In genomic region chr16:30262664-30263063, GRCm38 (mm10) we compare ENCODE assay signal across 9 mouse cellular contexts. TPM values are rescaled to one million over a fixed set of nuclear protein-coding genes. Genes with fewer than 3 reads are reported as not detected.
DNase-seq lines count a peak whose midpoint lies in the region; ATAC-seq and TF ChIP-seq lines count a peak whose summit lies in the region.
"Had no signal": no experiment of that assay in that cellular context is flagged by ENCODE, and none has a peak within 500 bp of the region (broad histone marks: within the 10 kb centered on the region; RNA-seq: fewer than 3 reads in every experiment).

No protein-coding gene starts in this region.

- peak; percentile 90 for TF ChIP-seq CTCF in bone marrow, adult 2 months (IDR thresholded peaks at IDR 0.05; ENCODE audit: control insufficient read depth, insufficient read depth, low read length)
- TF ChIP-seq CTCF in small intestine, adult 2 months (IDR thresholded peaks at IDR 0.05; ENCODE audit: extremely low read depth, insufficient read length, insufficient replicate concordance, low read depth, low read length), result peak; percentile 88; the same call in 1 of the 2 replicates

- no peak overlapping the region for H3K4me3 ChIP-seq in bone marrow, adult 2 months (replicated peaks; ENCODE audit: control insufficient read depth, low read depth, low read length)
- no peak overlapping the region for H3K4me3 ChIP-seq in small intestine, adult 2 months (ENCODE audit: low read depth, low read length)
- H3K4me3 ChIP-seq: heart, embryonic 15.5 days had no signal

- no peaks in the 10 kb centered on the region for H3K36me3 ChIP-seq in small intestine, adult 2 months (ENCODE audit: control insufficient read depth, insufficient read depth, low read length)
- H3K36me3 ChIP-seq: heart, embryonic 15.5 days had no signal

- no peak for TF ChIP-seq POLR2A in bone marrow, adult 2 months (IDR thresholded peaks at IDR 0.05; ENCODE audit: borderline replicate concordance, control insufficient read depth, low read depth, low read length)
- no peak for TF ChIP-seq POLR2A in small intestine, adult 2 months (IDR thresholded peaks at IDR 0.05; ENCODE audit: low read depth, low read length)

- no peak overlapping the region for H3K27ac ChIP-seq in bone marrow, adult 2 months (ENCODE audit: control insufficient read depth, insufficient read depth, low read depth, low read length, poor library complexity)
- no peak overlapping the region for H3K27ac ChIP-seq in small intestine, adult 2 months (ENCODE audit: insufficient read depth, low read depth, low read length)
- H3K27ac ChIP-seq: heart, embryonic 15.5 days had no signal

- H3K27me3 ChIP-seq in small intestine, adult 2 months (ENCODE audit: control insufficient read depth, insufficient read depth, low read length), result no peaks in the 10 kb centered on the region

- WGBS in bone marrow, adult 2 months, result 0% methylated on average over 2 of the region's 2 CpGs
- 0% methylated on average over 2 of the region's 2 CpGs for WGBS in small intestine, adult 2 months

- H3K4me1 ChIP-seq in bone marrow, adult 2 months (ENCODE audit: control insufficient read depth, insufficient read depth, low read length), result no peaks in the 10 kb centered on the region; the same call in 1 of the 2 replicates
- no peaks in the 10 kb centered on the region for H3K4me1 ChIP-seq in small intestine, adult 2 months (ENCODE audit: control insufficient read depth, insufficient read depth, insufficient read length, low read length)

- peak; percentile 77; the same call in 1 of the 2 replicates for ATAC-seq in erythroblast, adult 5-6 weeks (replicated peaks; ENCODE audit: low FRiP score, poor library complexity, severe bottlenecking)
- no peak; the same call in 1 of the 2 replicates for ATAC-seq in erythroid progenitor cell, adult 5-6 weeks (replicated peaks; ENCODE audit: low FRiP score, poor library complexity, severe bottlenecking)

- peak; percentile 42 for DNase-seq in 3134 (ENCODE audit: extremely low read depth, insufficient read length, low spot score)
- DNase-seq in B cell, adult 2 months, result peak; percentile 76 to 77
- peak; percentile 66 for DNase-seq in kidney, postnatal 14 days
- DNase-seq in lung, postnatal 10 days, result peak; percentile 79

RNA-seq across cellular contexts. Expression of gene Cpn2, which starts 4.6 kb away (rescaled TPM):
- 0.22 TPM in 1 of 2 replicates, not detected in the other for polyA plus RNA-seq in bone marrow, adult 2 months (2011; ENCODE audit: insufficient read depth, insufficient read length, low replicate concordance, missing spikeins)
- not detected in 2 replicates for total RNA-seq in erythroblast, adult 5-6 weeks (2015; ENCODE audit: low replicate concordance)
- total RNA-seq in erythroblast, adult 5-6 weeks (2017; ENCODE audit: low replicate concordance), result not detected in 2 replicates
- 0.06 and 2.2 TPM in 2 replicates for polyA plus RNA-seq in small intestine, adult 2 months (2012; rRNA removed)
- not detected in 2 replicates for total RNA-seq in erythroid progenitor cell, adult 5-6 weeks (2015; ENCODE audit: low replicate concordance)
- not detected in 2 replicates for total RNA-seq in erythroid progenitor cell, adult 5-6 weeks (2017; ENCODE audit: low replicate concordance)
- polyA plus RNA-seq: heart, embryonic 15.5 days had no signal

RNA-seq across cellular contexts. Expression of gene Lrrc15, which starts 20.4 kb away (rescaled TPM):
- 0.47 TPM in 1 of 2 replicates, not detected in the other for polyA plus RNA-seq in bone marrow, adult 2 months (2011; ENCODE audit: insufficient read depth, insufficient read length, low replicate concordance, missing spikeins)
- not detected in 2 replicates for total RNA-seq in erythroblast, adult 5-6 weeks (2015; ENCODE audit: low replicate concordance)
- 0.09 TPM in 1 of 2 replicates, not detected in the other for total RNA-seq in erythroblast, adult 5-6 weeks (2017; ENCODE audit: low replicate concordance)
- 0.06 TPM in 1 of 2 replicates, not detected in the other for polyA plus RNA-seq in small intestine, adult 2 months (2012; rRNA removed)
- total RNA-seq in erythroid progenitor cell, adult 5-6 weeks (2015; ENCODE audit: low replicate concordance), result not detected in 2 replicates
- under 0.01 TPM in 1 of 2 replicates, not detected in the other for total RNA-seq in erythroid progenitor cell, adult 5-6 weeks (2017; ENCODE audit: low replicate concordance)

RNA-seq across cellular contexts. Expression of gene Gp5, which starts 47.9 kb away (rescaled TPM):
- polyA plus RNA-seq in bone marrow, adult 2 months (2011; ENCODE audit: insufficient read depth, insufficient read length, low replicate concordance, missing spikeins), result 51.9 and 84.2 TPM in 2 replicates
- 1.0 TPM in 1 of 2 replicates, not detected in the other for total RNA-seq in erythroblast, adult 5-6 weeks (2015; ENCODE audit: low replicate concordance)
- total RNA-seq in erythroblast, adult 5-6 weeks (2017; ENCODE audit: low replicate concordance), result 0.77 and 2.1 TPM in 2 replicates
- polyA plus RNA-seq in small intestine, adult 2 months (2012; rRNA removed), result 0.38 and 0.39 TPM in 2 replicates
- total RNA-seq in erythroid progenitor cell, adult 5-6 weeks (2015; ENCODE audit: low replicate concordance), result 1.4 and 2.1 TPM in 2 replicates
- total RNA-seq in erythroid progenitor cell, adult 5-6 weeks (2017; ENCODE audit: low replicate concordance), result 1.9 TPM in 1 of 2 replicates, not detected in the other
